Mouse (Mus musculus) brain, embryonic 14.5 days (tissue): ENCODE measurements at regions not wholly inside any gene's neighbourhood (a gene's known extent, or its start where the extent isn't known, plus 50 kb on each side); places are given as distances from the start of the nearest gene placed in this dataset.
"Not testable (repeated sequence)": the region's sequence is repeated elsewhere in the genome, so short reads cannot be mapped to it uniquely, and the experiment has no call there.

ENCODE experiments used
- DNase-seq: peaks from one replicate; pipeline ENCODE4 v3.0.0-alpha.2; 2011; ENCODE audit warnings: low read depth
- CTCF ChIP-seq: fragments of 200-500 bp; IDR thresholded peaks from 2 replicates; pipeline ENCODE4 v1.5.1; 2012; ENCODE audit warnings: inconsistent platforms, mild to moderate bottlenecking, moderate library complexity, borderline replicate concordance; ENCODE audit not compliant: insufficient read depth, insufficient read length; ENCODE audit errors: extremely low read depth
- POLR2A ChIP-seq: fragments of 200-500 bp; IDR thresholded peaks from 2 replicates; pipeline ENCODE4 v1.6.1; 2012; ENCODE audit warnings: mild to moderate bottlenecking, inconsistent platforms, borderline replicate concordance; ENCODE audit not compliant: poor library complexity, insufficient read depth, insufficient read length, severe bottlenecking; ENCODE audit errors: extremely low read depth

GRCm38 (mm10) chr12:10525934-10526333 lies 135.4 kb downstream of the Rdh14 start:
- DNase-seq = no peak
- TF ChIP-seq CTCF = no peak

GRCm38 (mm10) chr12:10529077-10529476 lies 138.5 kb downstream of the Rdh14 start:
- no peak for DNase-seq
- no peak for TF ChIP-seq CTCF
- TF ChIP-seq POLR2A = no peak

DNA sequence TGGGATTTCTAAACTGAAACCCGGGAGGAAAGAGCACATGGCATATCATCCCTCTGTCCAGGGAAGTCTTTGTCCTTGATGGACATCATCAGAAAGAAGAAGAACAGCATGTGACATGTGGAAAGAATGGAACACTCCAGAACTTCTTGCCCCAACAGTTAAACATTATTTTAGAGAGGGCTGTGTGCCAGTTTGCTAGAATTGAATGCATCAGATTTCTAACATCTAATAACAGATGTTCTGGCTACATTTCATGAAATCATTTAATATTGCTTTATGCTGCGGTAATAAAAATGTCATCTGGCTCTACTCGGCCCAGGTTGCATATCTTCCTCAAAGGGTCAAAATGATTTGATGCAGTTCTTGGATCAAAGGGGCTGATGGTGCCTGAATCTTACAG lies 140.4 kb downstream of the Rdh14 start:
- no peak for DNase-seq
- no peak for TF ChIP-seq CTCF
- TF ChIP-seq POLR2A = no peak

DNA sequence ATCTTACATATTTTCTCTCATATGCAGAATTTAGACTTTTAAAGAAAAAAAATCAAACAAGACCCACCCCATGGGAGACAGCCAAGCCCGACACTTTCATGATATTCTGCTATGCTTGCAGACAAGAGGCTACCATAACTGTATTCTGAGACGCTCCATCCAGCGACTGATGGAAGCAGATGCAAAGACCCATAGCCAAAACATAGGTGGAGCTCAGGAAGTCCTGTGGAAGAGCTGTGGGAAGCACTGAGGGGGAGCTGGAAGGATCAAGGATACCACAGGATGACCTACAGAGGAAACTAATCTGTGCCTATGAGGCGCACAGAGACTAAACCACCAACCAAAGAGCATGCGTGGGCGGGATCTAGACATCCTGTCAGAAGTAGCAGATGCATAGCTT lies 143.4 kb downstream of the Rdh14 start:
- DNase-seq = no peak
- TF ChIP-seq POLR2A (no peak), CTCF (no peak)

DNA sequence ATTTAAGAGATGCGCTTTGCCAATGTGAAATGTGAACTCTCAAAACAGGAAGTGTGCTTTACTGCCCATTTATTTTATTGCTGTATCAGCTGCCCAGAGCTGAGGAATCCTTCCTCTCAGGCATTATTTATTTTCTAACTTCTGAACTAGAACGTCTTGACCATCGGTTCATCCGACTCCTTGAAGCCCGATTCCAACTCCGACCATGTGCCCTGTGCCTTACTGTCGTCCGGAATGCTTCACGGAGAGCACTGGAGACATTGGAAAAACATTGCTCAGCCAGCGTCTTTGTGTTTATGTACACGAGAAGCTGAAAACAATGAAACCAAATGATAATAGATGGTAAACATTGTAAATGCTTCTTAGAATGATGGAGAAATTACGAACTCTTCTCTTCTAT lies 145.7 kb downstream of the Rdh14 start:
- no peak for DNase-seq
- no peak for TF ChIP-seq POLR2A
- TF ChIP-seq CTCF = no peak

DNA sequence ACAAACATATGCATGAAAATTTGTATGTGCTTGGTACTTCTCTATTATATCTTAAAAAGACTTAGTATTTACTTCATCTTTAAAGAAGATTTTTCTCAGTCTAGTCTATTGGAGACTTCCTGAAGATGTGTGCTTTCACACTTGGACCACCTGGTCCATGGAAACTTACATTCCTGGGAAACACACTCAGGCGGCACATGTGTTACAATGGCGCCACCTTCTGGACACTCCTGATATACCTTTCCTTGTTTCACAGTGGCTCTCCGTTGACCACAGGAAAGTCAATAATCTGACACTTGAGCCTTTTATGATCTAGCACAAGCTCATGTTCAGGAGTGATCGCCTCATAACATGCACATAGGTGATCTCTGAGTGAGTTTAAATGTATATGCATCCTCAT lies 146.5 kb downstream of the Rdh14 start:
- DNase-seq = peak; percentile 80
- TF ChIP-seq POLR2A (no peak), CTCF (peak; percentile 85)

- peak; percentile 3 for DNase-seq
- no peak for TF ChIP-seq CTCF
- TF ChIP-seq POLR2A = no peak
These were observed 159.1 kb downstream of the Rdh14 start for GRCm38 (mm10) chr12:10549481-10550201.

DNA sequence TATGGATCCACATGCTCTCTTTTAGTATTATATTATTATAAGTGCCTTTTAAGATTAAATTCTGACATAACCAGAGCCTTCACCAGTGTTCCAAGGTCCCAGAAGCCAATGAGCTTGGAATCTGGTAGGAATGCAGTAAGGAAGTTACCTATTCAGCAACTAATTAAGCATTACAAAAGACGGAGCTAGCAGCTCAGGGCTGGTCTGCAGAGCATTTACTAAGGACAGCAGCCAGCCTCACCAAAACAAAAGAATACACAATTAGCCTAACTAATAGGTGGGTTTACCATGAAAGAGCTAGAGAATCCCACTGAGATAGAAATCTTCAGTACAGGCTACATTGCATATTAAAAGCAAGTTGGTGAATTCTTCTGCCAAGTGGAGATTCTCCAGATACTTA lies 164.1 kb downstream of the Rdh14 start:
- not testable (repeated sequence) for DNase-seq

GRCm38 (mm10) chr12:10562966-10563365 lies 172.4 kb downstream of the Rdh14 start:
- TF ChIP-seq POLR2A = no peak
- no peak for TF ChIP-seq CTCF
- no peak for DNase-seq

- TF ChIP-seq CTCF (no peak), POLR2A (no peak)
- DNase-seq = no peak
These were observed 177.3 kb downstream of the Rdh14 start for GRCm38 (mm10) chr12:10567881-10568280.

DNA sequence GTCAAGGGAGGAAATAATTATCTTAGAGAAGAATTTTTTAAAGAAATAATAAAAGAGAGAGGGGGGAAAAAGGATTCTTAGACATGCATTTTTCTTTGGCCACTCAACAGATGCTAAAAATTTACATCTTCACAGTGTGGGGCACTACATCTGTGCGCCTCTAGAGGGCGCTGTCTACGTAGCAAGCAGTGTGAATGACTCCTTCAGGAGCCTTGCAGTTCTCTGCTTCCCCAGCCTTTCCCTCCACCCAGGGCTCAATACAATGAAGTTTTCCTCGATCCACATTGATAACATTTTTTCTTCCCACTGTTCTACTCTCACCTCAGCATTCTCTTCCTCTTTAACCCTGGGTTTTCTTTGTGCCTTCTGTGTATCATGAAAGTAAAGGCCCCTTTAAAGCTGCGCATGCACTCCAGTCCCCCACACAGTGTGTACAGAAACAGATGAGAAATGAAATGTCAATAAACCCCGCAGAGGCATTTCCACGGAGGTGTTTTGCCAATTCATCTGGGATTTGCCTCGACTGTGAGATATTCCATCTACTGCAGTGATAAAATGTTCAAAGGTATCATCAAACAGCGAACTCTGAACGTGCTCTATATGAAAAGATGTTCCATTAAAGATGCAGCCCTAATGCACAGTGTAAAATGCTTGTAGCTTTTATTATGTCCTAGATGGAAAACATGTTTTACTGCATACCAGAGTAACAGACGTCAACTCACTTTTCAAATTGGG lies 181.2 kb downstream of the Rdh14 start:
- TF ChIP-seq CTCF = peak; percentile 53; the same call in 1 of the 2 replicates
- no peak for TF ChIP-seq POLR2A
- DNase-seq = peak; percentile 32

- DNase-seq = peak; percentile 8
- no peak for TF ChIP-seq CTCF
- no peak for TF ChIP-seq POLR2A
These were observed 181.7 kb downstream of the Rdh14 start for GRCm38 (mm10) chr12:10572378-10572650.
